ENCODE assay signal across 8 mouse cellular contexts in genomic region chr5:23433720-23434597, GRCm38 (mm10). TPM values are rescaled to one million over a fixed set of nuclear protein-coding genes. Genes with fewer than 3 reads are reported as not detected.
A peak's percentile ranks its signal among the peaks of the same experiment; 100 is the strongest.
DNase-seq lines count a peak whose midpoint lies in the region; ATAC-seq and TF ChIP-seq lines count a peak whose summit lies in the region.

Kmt2e (plus strand) TSS chr5:23434441.

- H3K4me2 ChIP-seq in heart, embryonic 12.5 days, result peak within 1 kb of the TSS; percentile 82
- H3K4me2 ChIP-seq in kidney, postnatal 0 days (ENCODE audit: low read length), result peak within 1 kb of the TSS; percentile 78
- peak within 1 kb of the TSS; percentile 97 for H3K4me2 ChIP-seq in liver, embryonic 11.5 days
- H3K4me2 ChIP-seq in myocyte (ENCODE audit: low read depth), result peak within 1 kb of the TSS; percentile 75

- H3K36me3 ChIP-seq in heart, embryonic 12.5 days, result no peaks in the 10 kb centered on the region
- no peaks in the 10 kb centered on the region for H3K36me3 ChIP-seq in kidney, postnatal 0 days (ENCODE audit: insufficient read depth, low read length)
- H3K36me3 ChIP-seq in liver, embryonic 11.5 days (ENCODE audit: control insufficient read depth, insufficient read depth, low read length), result no peaks in the 10 kb centered on the region; the same call in 1 of the 2 replicates
- no peaks in the 10 kb centered on the region for H3K36me3 ChIP-seq in myocyte (ENCODE audit: control insufficient read depth, insufficient read depth)

- peaks cover 3% of the 10 kb centered on the region for H3K4me1 ChIP-seq in brown adipose tissue, adult 24 weeks (ENCODE audit: control insufficient read depth, insufficient read depth, insufficient read length, low read length)
- peaks cover 5% of the 10 kb centered on the region for H3K4me1 ChIP-seq in heart, embryonic 12.5 days (replicated peaks)
- peaks cover 18% of the 10 kb centered on the region; the same call in 1 of the 2 replicates for H3K4me1 ChIP-seq in kidney, postnatal 0 days (replicated peaks; ENCODE audit: insufficient read depth, low read length)
- H3K4me1 ChIP-seq in liver, embryonic 11.5 days (replicated peaks; ENCODE audit: control insufficient read depth, insufficient read depth, low read length), result peaks cover 7% of the 10 kb centered on the region

- peaks cover 82% of the 10 kb centered on the region for H3K79me2 ChIP-seq in myocyte (ENCODE audit: control insufficient read depth, insufficient read depth)

- peak; percentile 66 for TF ChIP-seq POLR2A in myocyte (IDR thresholded peaks at IDR 0.05; ENCODE audit: insufficient read length, low read depth)

- ATAC-seq in CD4-positive, CD25-positive, alpha-beta regulatory T cell, adult 4 months, result peak; percentile 33
- peak; percentile 65 for ATAC-seq in erythroid progenitor cell, adult 5-6 weeks (replicated peaks; ENCODE audit: low FRiP score, poor library complexity, severe bottlenecking)
- ATAC-seq in heart, embryonic 12.5 days (ENCODE audit: insufficient number of reproducible peaks, low FRiP score), result peak; percentile 82
- ATAC-seq in kidney, postnatal 0 days (replicated peaks; ENCODE audit: low FRiP score, low read depth), result peak; percentile 80
- peak; percentile 76 for ATAC-seq in liver, embryonic 11.5 days (replicated peaks; ENCODE audit: low FRiP score)

- peak within 1 kb of the TSS; percentile 96 for H3K9ac ChIP-seq in heart, embryonic 12.5 days
- peak within 1 kb of the TSS; percentile 100 for H3K9ac ChIP-seq in kidney, postnatal 0 days (ENCODE audit: low read depth, low read length)
- H3K9ac ChIP-seq in liver, embryonic 11.5 days (ENCODE audit: low read depth, low read length), result peak within 1 kb of the TSS; percentile 100

- H3ac ChIP-seq in myocyte (ENCODE audit: control insufficient read depth, insufficient read length), result peak within 1 kb of the TSS; percentile 97

- peak within 1 kb of the TSS; percentile 100 for H3K27ac ChIP-seq in brown adipose tissue, adult 24 weeks (replicated peaks; ENCODE audit: low read depth, low read length)
- H3K27ac ChIP-seq in heart, embryonic 12.5 days (ENCODE audit: poor library complexity, severe bottlenecking), result peak within 1 kb of the TSS; percentile 100
- H3K27ac ChIP-seq in kidney, postnatal 0 days, result peak within 1 kb of the TSS; percentile 100
- H3K27ac ChIP-seq in liver, embryonic 11.5 days (ENCODE audit: low read depth, low read length), result peak within 1 kb of the TSS; percentile 98

- H3K27me3 ChIP-seq in heart, embryonic 12.5 days (replicated peaks), result no peaks in the 10 kb centered on the region
- H3K27me3 ChIP-seq in kidney, postnatal 0 days (ENCODE audit: insufficient read depth, low read length), result no peaks in the 10 kb centered on the region
- no peaks in the 10 kb centered on the region for H3K27me3 ChIP-seq in liver, embryonic 11.5 days (replicated peaks; ENCODE audit: control insufficient read depth, insufficient read depth, low read length)
- no peaks in the 10 kb centered on the region for H3K27me3 ChIP-seq in myocyte (ENCODE audit: control insufficient read depth, insufficient read depth, insufficient read length)

- H3K9me3 ChIP-seq in heart, embryonic 12.5 days (replicated peaks), result no peaks in the 10 kb centered on the region
- H3K9me3 ChIP-seq in kidney, postnatal 0 days (replicated peaks; ENCODE audit: low read length), result no peaks in the 10 kb centered on the region
- no peaks in the 10 kb centered on the region for H3K9me3 ChIP-seq in liver, embryonic 11.5 days (ENCODE audit: control insufficient read depth, low read length)

- WGBS in heart, embryonic 12.5 days, result under 1% methylated on average over 75 of the region's 85 CpGs
- under 1% methylated on average over 78 of the region's 85 CpGs for WGBS in kidney, postnatal 0 days
- WGBS in liver, embryonic 11.5 days, result under 1% methylated on average over 79 of the region's 85 CpGs

- peak within 1 kb of the TSS; percentile 82 for H3K4me3 ChIP-seq in brown adipose tissue, adult 24 weeks (ENCODE audit: insufficient read depth, low read depth, low read length)
- peak within 1 kb of the TSS; percentile 80 for H3K4me3 ChIP-seq in heart, embryonic 12.5 days
- peak within 1 kb of the TSS; percentile 100 for H3K4me3 ChIP-seq in kidney, postnatal 0 days (replicated peaks; ENCODE audit: low read depth, low read length)
- peak within 1 kb of the TSS; percentile 99 for H3K4me3 ChIP-seq in liver, embryonic 11.5 days (ENCODE audit: low read depth, low read length)
- H3K4me3 ChIP-seq in myocyte, result peak within 1 kb of the TSS; percentile 99

- peak; percentile 66 for TF ChIP-seq CTCF in kidney, postnatal 0 days (IDR thresholded peaks at IDR 0.05; ENCODE audit: low read depth)

- DNase-seq in kidney, postnatal 0 days (ENCODE audit: low spot score), result peak; percentile 89
- peak; percentile 86 for DNase-seq in liver, embryonic 11.5 days (ENCODE audit: low spot score)
- DNase-seq in spleen, postnatal 4 days (ENCODE audit: low spot score in 2 of 2), result peak; percentile 89 to 95

TF ChIP-seq in myocyte, 11 proteins besides CTCF, POLR2A, EP300 and RAD21:
- no peak for TF ChIP-seq SRF (IDR thresholded peaks at IDR 0.05; ENCODE audit: control insufficient read depth, insufficient read length, low read depth)
- no peak for TF ChIP-seq USF1 (IDR thresholded peaks at IDR 0.05; ENCODE audit: low read depth)
- TF ChIP-seq E2F4 (IDR thresholded peaks at IDR 0.05; ENCODE audit: insufficient read depth), result no peak
- no peak for TF ChIP-seq MAX (IDR thresholded peaks at IDR 0.05; ENCODE audit: low read depth)
- no peak for TF ChIP-seq CEBPB (IDR thresholded peaks at IDR 0.05; ENCODE audit: insufficient read depth, poor library complexity, severe bottlenecking)
- TF ChIP-seq REST (IDR thresholded peaks at IDR 0.05; ENCODE audit: insufficient read depth, insufficient read length), result no peak
- no peak for TF ChIP-seq TCF3 (IDR thresholded peaks at IDR 0.05; ENCODE audit: insufficient read length, low read depth)
- peak in 2 of 3 experiments; percentile 63 to 79 for TF ChIP-seq MYOG (IDR thresholded peaks at IDR 0.05; ENCODE audit: control insufficient read depth in 1 of 3, insufficient read depth in 1 of 3, insufficient read length in 2 of 3, low read depth in 2 of 3)
- TF ChIP-seq POLR2AphosphoS2 (IDR thresholded peaks at IDR 0.05; ENCODE audit: insufficient read length, low read depth), result peak; percentile 80
- TF ChIP-seq MYOD1 (IDR thresholded peaks at IDR 0.05; ENCODE audit: control insufficient read depth in 1 of 3, insufficient read length in 2 of 3, low read depth in 2 of 3), result peak in 2 of 3 experiments; percentile 90
- no peak for TF ChIP-seq TCF12 (IDR thresholded peaks at IDR 0.05; ENCODE audit: insufficient read depth, poor library complexity, severe bottlenecking)

RNA-seq across cellular contexts. Expression of gene Kmt2e, which starts in this region (rescaled TPM):
- polyA plus RNA-seq in CD4-positive, CD25-positive, alpha-beta regulatory T cell, adult 4 months (2017; shearing (Covaris generic)), result 100 to 1,000 TPM; 183 to 238 TPM
- polyA plus RNA-seq in brown adipose tissue, adult 24 weeks (2012; ENCODE audit: insufficient read depth, insufficient read length, missing spikeins), result 35.5 and 36.9 TPM in 2 replicates
- 122 TPM in 2 replicates for total RNA-seq in erythroid progenitor cell, adult 5-6 weeks (2015; ENCODE audit: low replicate concordance)
- 145 and 184 TPM in 2 replicates for total RNA-seq in erythroid progenitor cell, adult 5-6 weeks (2017; ENCODE audit: low replicate concordance)
- 69.2 and 73.6 TPM in 2 replicates for polyA plus RNA-seq in heart, embryonic 12.5 days (2016; fragmentation: Nextera tagmentation; extraction: Ambion mirVana)
- polyA plus RNA-seq in kidney, postnatal 0 days (2015; fragmentation: Nextera tagmentation; extraction: Ambion mirVana), result 76.8 and 85.9 TPM in 2 replicates
- polyA plus RNA-seq in liver, embryonic 11.5 days (2014; fragmentation: Nextera tagmentation; extraction: Ambion mirVana), result 57.7 and 59.5 TPM in 2 replicates
- polyA plus RNA-seq in myocyte (2012; fragmentation: generic; extraction: Trizol), result 9.0 TPM

Comparison
In these comparisons a context has a peak if more than half of its experiments do, and no peak if none do; other contexts are left out.
1. Peak in every context shown above with its lines: DNase-seq, ATAC-seq, H3K4me3 ChIP-seq and H3K27ac ChIP-seq.